Mouse (Mus musculus) midbrain, embryonic 14.5 days (tissue): ENCODE results near the gene Plcb2. TPM values are rescaled to one million over a fixed set of nuclear protein-coding genes. Genes with fewer than 3 reads are reported as not detected.

Source experiments
- ATAC-seq: fragments of 200-750 bp; cut with Nextera tagmentation; 2 replicates; pipeline ENCODE4 v1.8.0; 2017; ENCODE audit warnings: moderate number of reproducible peaks, moderate library complexity; ENCODE audit not compliant: low FRiP score, low TSS enrichment
- DNase-seq: peaks from one replicate; pipeline ENCODE4 v3.0.0-alpha.2; 2015
- H3K27ac ChIP-seq: fragments of 300-500 bp; sonication (generic); replicated peaks from 2 replicates; pipeline ENCODE4 v1.5.1; 2014; ENCODE audit warnings: mild to moderate bottlenecking, low read depth, low read length, moderate library complexity
- H3K27me3 ChIP-seq: fragments of 300-500 bp; sonication (generic); 2 replicates; pipeline ENCODE4 v1.6.1; 2014; ENCODE audit warnings: low read length, control low read depth, mixed read lengths; ENCODE audit not compliant: control insufficient read depth, insufficient read depth
- H3K36me3 ChIP-seq: fragments of 300-500 bp; sonication (generic); 2 replicates; pipeline ENCODE4 v1.6.1; 2014; ENCODE audit warnings: low read length, control low read depth; ENCODE audit not compliant: control insufficient read depth, insufficient read depth
- H3K4me1 ChIP-seq: fragments of 300-500 bp; sonication (generic); 2 replicates; pipeline ENCODE4 v1.6.1; 2014; ENCODE audit warnings: mild to moderate bottlenecking, antibody characterized with exemption, low read length, control low read depth; ENCODE audit not compliant: control insufficient read depth, insufficient read depth
- H3K4me2 ChIP-seq: fragments of 300-500 bp; sonication (generic); 2 replicates; pipeline ENCODE4 v1.6.1; 2014; ENCODE audit warnings: mild to moderate bottlenecking, low read length, moderate library complexity
- H3K4me3 ChIP-seq: fragments of 300-500 bp; sonication (generic); replicated peaks from 2 replicates; pipeline ENCODE4 v1.5.1; 2014; ENCODE audit warnings: low read depth, low read length
- H3K9ac ChIP-seq: fragments of 300-500 bp; sonication (generic); replicated peaks from 2 replicates; pipeline ENCODE4 v1.6.1; 2014; ENCODE audit warnings: mild to moderate bottlenecking, low read length, moderate library complexity
- H3K9me3 ChIP-seq: fragments of 300-500 bp; sonication (generic); 2 replicates; pipeline ENCODE4 v1.6.1; 2016; ENCODE audit warnings: low read length, control low read depth, mixed read lengths; ENCODE audit not compliant: control insufficient read depth
- WGBS: fragments of 180-500 bp; shearing (Covaris S2); extraction: QIAGEN DNeasy Blood & Tissue Kit; methylation state at CpG from one replicate; pipeline ENCODE4 v1.1.7; 2014; 5-methylcytosine and 5-hydroxymethylcytosine counted together
- polyA plus RNA-seq: library from polyadenylated mRNA; unstranded; fragments of >200 nt; fragmentation: Nextera tagmentation; extraction: Ambion mirVana; gene quantifications from 2 replicates; pipeline ENCODE4 v1.2.1, GENCODE M21; 2014

Plcb2 gene
- polyA plus RNA-seq, 1 experiment from 2014 or later: 0.74 TPM

GRCm38 (mm10) chr2:118658457-118658856 is 69.8 kb downstream of the Plcb2 start:
- no peaks in the 10 kb centered on the region for H3K36me3 ChIP-seq
- H3K4me3 ChIP-seq: no peak overlapping the region
- no peaks in the 10 kb centered on the region for H3K27me3 ChIP-seq
- no peak for ATAC-seq
- H3K4me1 ChIP-seq: peaks cover 23% of the 10 kb centered on the region; the same call in 1 of the 2 replicates
- no peak overlapping the region for H3K9ac ChIP-seq
- no peak overlapping the region for H3K27ac ChIP-seq
- DNase-seq: no peak
- WGBS: 55% methylated on average over 4 of the region's 4 CpGs
- no peaks in the 10 kb centered on the region for H3K9me3 ChIP-seq
- no peak overlapping the region for H3K4me2 ChIP-seq

Other genes starting within 250 kb of the Plcb2 start
- 327 and 366 TPM in 2 replicates for gene Srp14, start 248.7 kb downstream of the Plcb2 start, polyA plus RNA-seq
- 1.9 and 2.8 TPM in 2 replicates for gene Bmf, start 178.8 kb downstream of the Plcb2 start, polyA plus RNA-seq
- gene Bub1b, start 130.2 kb downstream of the Plcb2 start, polyA plus RNA-seq: 8.4 and 19.7 TPM in 2 replicates
- 32.4 and 38.4 TPM in 2 replicates for gene Pak6, start 65.1 kb downstream of the Plcb2 start, polyA plus RNA-seq
- not detected in 2 replicates for gene Ankrd63, start 24.5 kb downstream of the Plcb2 start, polyA plus RNA-seq
- gene Inafm2, start 17.3 kb upstream of the Plcb2 start, polyA plus RNA-seq: 25.2 and 30.8 TPM in 2 replicates
- gene Ccdc9b, start 34.2 kb upstream of the Plcb2 start, polyA plus RNA-seq: 0.59 and 0.73 TPM in 2 replicates
- gene Phgr1, start 44.3 kb upstream of the Plcb2 start, polyA plus RNA-seq: not detected in 2 replicates
- gene Disp2, start 51.3 kb upstream of the Plcb2 start, polyA plus RNA-seq: 49.8 and 50.4 TPM in 2 replicates
- 17.8 and 32.5 TPM in 2 replicates for gene Knstrn, start 85.6 kb upstream of the Plcb2 start, polyA plus RNA-seq
- gene Ivd, start 133.5 kb upstream of the Plcb2 start, polyA plus RNA-seq: 32.0 and 33.8 TPM in 2 replicates
- gene Bahd1, start 171.9 kb upstream of the Plcb2 start, polyA plus RNA-seq: 2.0 and 5.2 TPM in 2 replicates
- 3.0 and 7.1 TPM in 2 replicates for gene Chst14, start 198.1 kb upstream of the Plcb2 start, polyA plus RNA-seq